Mouse (Mus musculus): ENCODE results near the gene Pdzd3. TPM values are rescaled to one million over a fixed set of nuclear protein-coding genes. Genes with fewer than 3 reads are reported as not detected.

Pdzd3 gene
- polyA plus RNA-seq (2012; rRNA removed): 0.10 and 0.24 TPM in 2 replicates

DNA sequence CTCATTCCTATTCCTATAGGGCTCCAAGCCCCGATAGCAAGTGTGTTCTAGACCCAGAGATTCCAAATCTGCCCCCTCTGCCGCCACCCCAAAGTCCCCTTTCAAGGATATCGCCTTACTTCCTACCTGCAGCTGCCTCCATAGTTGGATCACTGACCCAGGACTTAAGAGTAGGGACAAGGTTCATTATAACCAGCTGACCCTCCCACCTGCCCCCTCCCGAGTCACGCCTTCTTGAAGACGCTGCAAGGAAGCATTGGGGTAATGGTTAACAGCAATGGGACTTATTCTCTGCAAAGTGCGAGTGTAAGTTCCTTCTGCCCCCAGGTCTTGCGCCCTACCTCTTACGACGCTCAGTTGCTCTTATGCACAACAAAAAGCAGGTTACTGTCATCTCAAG is at the start of gene Pdzd3:
Gene Pdzd3, minus strand, starts transcription at position 158 of the 400 bp plus-strand sequence.

DNA sequence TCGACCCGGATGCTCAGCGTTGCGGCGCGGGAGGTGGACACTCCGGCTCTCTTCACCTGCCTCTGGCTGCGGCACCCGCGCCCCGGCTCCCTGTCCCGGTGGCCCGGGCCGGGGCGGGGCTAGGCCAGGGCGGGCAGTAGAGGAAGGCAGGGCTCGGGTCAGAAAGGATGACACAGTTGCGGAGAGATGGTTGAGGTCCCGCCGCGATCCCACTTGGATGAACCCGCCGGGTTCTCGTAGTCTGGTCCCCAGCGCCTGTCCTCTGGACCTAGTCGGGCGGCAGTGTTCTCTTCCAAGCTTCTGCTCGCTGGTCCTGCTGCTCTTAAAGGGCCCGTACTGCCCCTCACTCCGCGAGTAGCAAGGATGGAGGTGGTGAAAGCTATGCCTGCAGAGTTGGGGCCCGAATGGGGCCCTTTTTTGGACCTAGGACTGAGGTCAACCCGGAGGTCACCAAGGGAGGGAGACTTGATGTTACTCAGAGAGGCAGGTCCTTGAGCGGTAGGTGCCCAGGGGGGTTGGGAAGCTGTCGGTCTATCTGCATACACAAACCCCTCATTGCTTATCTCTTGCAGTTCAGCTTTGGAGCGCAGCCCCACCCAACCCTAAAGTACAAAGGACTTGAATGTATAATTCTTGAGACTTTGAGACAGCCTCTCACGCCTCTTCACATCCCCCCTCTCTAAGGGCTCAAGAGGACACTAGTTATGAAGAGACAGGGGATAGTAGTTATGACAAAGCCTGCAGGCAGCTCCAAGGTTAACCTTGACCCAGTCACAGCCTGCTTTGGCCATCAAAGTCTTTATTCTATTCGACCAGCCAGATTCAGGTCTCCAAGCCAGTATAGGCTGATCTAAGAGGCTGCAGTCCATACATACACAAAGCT is 37.0 kb upstream of the Pdzd3 start, which contains the start of gene Abcg4:
Gene Abcg4, minus strand, starts transcription at position 540 of the 883 bp plus-strand sequence.

DNA sequence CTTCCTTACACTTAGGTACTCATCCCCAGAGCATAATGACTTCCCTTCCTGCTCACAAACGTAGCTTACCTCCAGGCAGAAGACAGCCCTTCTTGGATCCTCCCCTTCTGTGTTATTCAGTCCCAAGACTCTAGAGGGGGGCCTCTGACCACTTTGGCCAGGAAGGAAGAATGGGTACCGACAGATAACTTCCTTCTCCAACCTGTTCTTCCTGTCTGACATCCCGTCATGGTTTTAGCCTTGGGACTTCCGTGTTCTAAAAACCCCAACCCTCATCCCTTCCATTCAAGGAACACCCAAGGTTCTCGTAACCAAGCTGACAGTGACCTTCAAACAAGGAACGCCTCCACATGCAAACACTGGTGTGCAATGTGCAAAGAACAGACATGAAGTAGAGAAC is 17.2 kb upstream of the Pdzd3 start, which contains the start of gene Nlrx1:
Gene Nlrx1, minus strand, starts transcription at position 168 of the 400 bp plus-strand sequence.

DNA sequence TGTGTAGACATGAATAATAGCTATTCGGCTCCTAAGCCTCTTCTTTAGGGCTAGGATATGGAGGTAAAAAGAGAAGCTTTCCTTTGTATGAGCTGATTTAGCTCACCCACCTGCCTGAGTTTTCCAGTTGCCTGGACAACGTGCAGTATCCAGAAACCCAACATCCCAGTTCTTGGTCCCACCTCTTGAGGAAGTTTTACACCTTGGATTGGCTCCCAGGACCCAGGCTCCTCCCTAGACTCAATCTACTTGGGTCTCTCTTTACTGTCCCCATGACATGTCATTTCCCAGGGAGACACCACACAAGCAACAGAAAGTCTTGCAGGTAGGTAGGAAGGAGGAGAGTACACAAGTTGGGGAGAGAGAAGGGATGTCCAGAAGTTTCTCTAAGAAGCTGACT is 10.9 kb downstream of the Pdzd3 start, which contains the start of gene Ccdc153:
Gene Ccdc153, plus strand, starts transcription at position 278 of the 400 bp plus-strand sequence.

DNA sequence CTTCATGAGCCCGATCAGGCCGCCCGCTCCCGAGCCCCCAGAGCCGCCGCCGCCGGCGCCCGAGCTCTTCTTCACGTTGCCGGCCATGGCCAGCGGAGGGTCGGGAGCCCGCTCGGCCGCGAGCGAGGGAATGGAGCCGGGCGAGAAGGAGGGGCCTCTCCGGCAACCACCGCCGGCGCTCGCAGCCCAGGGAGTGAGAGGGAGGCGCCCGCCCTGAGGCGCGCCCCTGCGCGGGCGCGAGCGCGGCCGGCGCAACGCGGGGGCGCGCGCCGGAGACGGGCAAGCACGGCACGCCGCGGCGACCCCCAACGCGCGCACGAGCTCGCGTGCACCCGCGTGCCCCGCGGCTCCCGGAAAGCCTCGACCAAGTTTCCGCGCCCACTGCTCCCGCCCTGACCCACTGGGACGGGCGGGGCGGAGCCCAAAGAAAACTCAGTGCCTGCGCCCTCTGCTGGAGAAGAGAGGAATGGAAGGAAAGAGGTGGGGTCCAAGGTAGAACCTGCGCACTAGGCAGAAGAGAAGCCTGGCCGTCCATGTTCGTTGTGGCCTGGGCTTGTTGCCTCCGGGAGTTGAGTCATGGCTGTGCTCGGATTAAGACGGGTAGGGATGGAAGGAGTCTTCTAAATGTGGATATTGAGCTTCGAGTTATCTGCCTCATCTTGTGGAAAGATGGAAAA is 17.3 kb downstream of the Pdzd3 start, which contains the start of gene Cbl:
Gene Cbl, minus strand, starts transcription at position 248 of the 677 bp plus-strand sequence.

Other genes starting within 250 kb of the Pdzd3 start
- gene Thy1, start 208.1 kb downstream of the Pdzd3 start, polyA plus RNA-seq (2012; rRNA removed): 61.5 and 73.5 TPM in 2 replicates
- gene Usp2, start 184.4 kb downstream of the Pdzd3 start, polyA plus RNA-seq (2012; rRNA removed): 11.5 and 14.5 TPM in 2 replicates
- gene Mfrp, start 149.7 kb downstream of the Pdzd3 start, polyA plus RNA-seq (2012; rRNA removed): 1.8 and 1.9 TPM in 2 replicates
- gene C1qtnf5, start 144.2 kb downstream of the Pdzd3 start, polyA plus RNA-seq (2012; rRNA removed): 26.9 and 30.1 TPM in 2 replicates
- 0.50 and 0.68 TPM in 2 replicates for gene Gm49380, start 138.0 kb downstream of the Pdzd3 start, polyA plus RNA-seq (2012; rRNA removed)
- gene Rnf26, start 138.0 kb downstream of the Pdzd3 start, polyA plus RNA-seq (2012; rRNA removed): 71.8 and 72.0 TPM in 2 replicates
- gene Mcam, start 117.0 kb downstream of the Pdzd3 start, polyA plus RNA-seq (2012; rRNA removed): 112 and 143 TPM in 2 replicates
- gene Cbl, start 17.4 kb downstream of the Pdzd3 start, polyA plus RNA-seq (2012; rRNA removed): 7.6 and 7.7 TPM in 2 replicates
- gene Ccdc153, start 10.8 kb downstream of the Pdzd3 start, polyA plus RNA-seq (2012; rRNA removed): 19.7 and 22.5 TPM in 2 replicates
- gene Nlrx1, start 17.1 kb upstream of the Pdzd3 start, polyA plus RNA-seq (2012; rRNA removed): 18.5 and 18.9 TPM in 2 replicates
- 25.8 and 35.0 TPM in 2 replicates for gene Abcg4, start 37.1 kb upstream of the Pdzd3 start, polyA plus RNA-seq (2012; rRNA removed)
- gene Hinfp, start 54.2 kb upstream of the Pdzd3 start, polyA plus RNA-seq (2012; rRNA removed): 26.3 and 36.2 TPM in 2 replicates
- 57.1 and 60.9 TPM in 2 replicates for gene C2cd2l, start 68.8 kb upstream of the Pdzd3 start, polyA plus RNA-seq (2012; rRNA removed)
- gene Dpagt1, start 74.5 kb upstream of the Pdzd3 start, polyA plus RNA-seq (2012; rRNA removed): 74.2 and 75.2 TPM in 2 replicates
- gene H2afx, start 83.2 kb upstream of the Pdzd3 start, polyA plus RNA-seq (2012; rRNA removed): 313 and 370 TPM in 2 replicates
- 84.2 and 85.4 TPM in 2 replicates for gene Hmbs, start 92.8 kb upstream of the Pdzd3 start, polyA plus RNA-seq (2012; rRNA removed)
- gene Vps11, start 110.2 kb upstream of the Pdzd3 start, polyA plus RNA-seq (2012; rRNA removed): 28.5 and 31.4 TPM in 2 replicates
- 133 and 139 TPM in 2 replicates for gene Hyou1, start 128.0 kb upstream of the Pdzd3 start, polyA plus RNA-seq (2012; rRNA removed)
- gene Slc37a4, start 145.4 kb upstream of the Pdzd3 start, polyA plus RNA-seq (2012; rRNA removed): 20.4 and 23.3 TPM in 2 replicates
- 70.5 and 98.9 TPM in 2 replicates for gene Rps25, start 155.7 kb upstream of the Pdzd3 start, polyA plus RNA-seq (2012; rRNA removed)
- gene Trappc4, start 156.1 kb upstream of the Pdzd3 start, polyA plus RNA-seq (2012; rRNA removed): 42.0 and 46.1 TPM in 2 replicates
- gene Ccdc84, start 167.1 kb upstream of the Pdzd3 start, polyA plus RNA-seq (2012; rRNA removed): 23.6 and 25.2 TPM in 2 replicates
- 1.7 and 1.8 TPM in 2 replicates for gene Foxr1, start 189.7 kb upstream of the Pdzd3 start, polyA plus RNA-seq (2012; rRNA removed)
- gene Upk2, start 203.5 kb upstream of the Pdzd3 start, polyA plus RNA-seq (2012; rRNA removed): 0.29 and 0.55 TPM in 2 replicates
- 60.2 and 63.2 TPM in 2 replicates for gene Bcl9l, start 231.4 kb upstream of the Pdzd3 start, polyA plus RNA-seq (2012; rRNA removed)

Measured in ovary, adult 2 months (tissue).